Mouse (Mus musculus) spleen, adult 2 months (tissue): ENCODE measurements at regions not wholly inside any gene's neighbourhood (a gene's known extent, or its start where the extent isn't known, plus 50 kb on each side); places are given as distances from the start of the nearest gene placed in this dataset.

Source experiments
- DNase-seq, 2 experiments: peaks; one replicate each; pipeline versions ENCODE4 v3.0.0 to v3.0.0-alpha.2; 2012 to 2021; ENCODE audit warnings: low spot score in 2 of 2, low read depth in 1 of 2
- H3K27ac ChIP-seq: fragments of 200-500 bp; 2 replicates; pipeline ENCODE4 v1.5.1; 2012; ENCODE audit warnings: low read length, inconsistent platforms; ENCODE audit not compliant: insufficient read depth
- H3K27me3 ChIP-seq: fragments of 200-500 bp; 2 replicates; pipeline ENCODE4 v1.6.1; 2012; ENCODE audit warnings: mild to moderate bottlenecking, moderate library complexity, low read length, inconsistent platforms; ENCODE audit not compliant: control insufficient read depth, insufficient read depth
- H3K36me3 ChIP-seq: fragments of 200-500 bp; 2 replicates; pipeline ENCODE4 v1.6.1; 2012; ENCODE audit warnings: mild to moderate bottlenecking, low read length, inconsistent platforms; ENCODE audit not compliant: control insufficient read depth, insufficient read depth
- H3K4me1 ChIP-seq: fragments of 200-500 bp; 2 replicates; pipeline ENCODE4 v1.6.1; 2011; ENCODE audit warnings: inconsistent platforms; ENCODE audit not compliant: control insufficient read depth, insufficient read depth, insufficient read length
- H3K4me3 ChIP-seq: fragments of 200-500 bp; 2 replicates; pipeline ENCODE4 v1.5.1; 2011; ENCODE audit warnings: mild to moderate bottlenecking, inconsistent platforms; ENCODE audit not compliant: insufficient read depth, insufficient read length; ENCODE audit errors: extremely low read depth
- CTCF ChIP-seq: fragments of 200-500 bp; IDR thresholded peaks from 2 replicates; pipeline ENCODE4 v1.5.1; 2011; ENCODE audit warnings: mild to moderate bottlenecking, inconsistent platforms; ENCODE audit not compliant: insufficient read depth, insufficient read length, insufficient replicate concordance; ENCODE audit errors: extremely low read depth
- POLR2A ChIP-seq: fragments of 200-500 bp; IDR thresholded peaks from 2 replicates; pipeline ENCODE4 v1.6.1; 2011; ENCODE audit warnings: low read depth, low read length, inconsistent platforms
- WGBS: fragments of 180-500 bp; shearing (Covaris S2); methylation state at CpG from one replicate; pipeline ENCODE4 v1.1.7; 2018; 5-methylcytosine and 5-hydroxymethylcytosine counted together

GRCm38 (mm10) chr9:41766533-41766920 lies 357.6 kb downstream of the Sorl1 start:
- no peaks in the 10 kb centered on the region for H3K27me3 ChIP-seq
- H3K27ac ChIP-seq = no peak overlapping the region
- WGBS = 30% methylated on average over 4 of the region's 4 CpGs
- no peak overlapping the region for H3K4me3 ChIP-seq
- TF ChIP-seq CTCF (no peak), POLR2A (no peak)
- no peak for DNase-seq
- no peaks in the 10 kb centered on the region for H3K4me1 ChIP-seq
- no peaks in the 10 kb centered on the region for H3K36me3 ChIP-seq

DNA sequence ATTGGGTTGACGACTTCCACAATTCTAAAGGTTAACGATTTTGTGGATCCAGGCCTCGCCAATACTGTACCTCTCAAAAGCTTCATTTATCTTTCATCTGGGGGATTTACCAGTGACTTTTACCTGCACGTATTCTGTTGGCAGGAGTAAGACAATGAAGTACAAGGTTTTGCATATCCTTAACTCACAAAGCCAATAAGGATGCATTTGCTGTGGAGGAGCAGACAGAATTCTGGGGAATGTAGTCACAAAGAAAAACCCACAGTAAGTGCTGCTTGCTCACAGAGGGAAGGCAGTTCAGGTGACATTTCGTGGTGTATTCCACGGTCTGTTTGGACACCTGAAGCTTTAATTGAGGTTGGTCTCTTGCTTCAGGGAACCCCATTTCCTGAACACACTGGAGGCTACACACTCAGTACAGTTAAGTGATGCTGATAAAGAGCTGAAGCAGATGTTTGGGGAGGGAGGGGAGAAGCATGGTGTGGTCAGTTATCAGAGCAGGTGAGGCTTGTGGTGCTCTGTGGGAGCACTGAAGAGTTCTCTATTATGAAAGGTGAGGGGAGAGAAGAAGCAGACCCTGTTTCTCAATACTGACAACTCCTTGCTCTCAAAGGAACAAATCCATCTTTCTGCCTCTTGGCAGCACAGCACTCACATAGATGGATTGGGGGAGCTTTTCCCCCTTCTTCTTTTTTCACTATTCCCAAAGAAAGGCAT lies 358.1 kb downstream of the Sorl1 start:
- Histone ChIP-seq H3K27ac (no peak overlapping the region), H3K27me3 (no peaks in the 10 kb centered on the region), H3K36me3 (no peaks in the 10 kb centered on the region), H3K4me3 (no peak overlapping the region), H3K4me1 (no peaks in the 10 kb centered on the region)
- TF ChIP-seq CTCF (no peak), POLR2A (no peak)
- 80% methylated on average over 6 of the region's 6 CpGs for WGBS
- no peak for DNase-seq

DNA sequence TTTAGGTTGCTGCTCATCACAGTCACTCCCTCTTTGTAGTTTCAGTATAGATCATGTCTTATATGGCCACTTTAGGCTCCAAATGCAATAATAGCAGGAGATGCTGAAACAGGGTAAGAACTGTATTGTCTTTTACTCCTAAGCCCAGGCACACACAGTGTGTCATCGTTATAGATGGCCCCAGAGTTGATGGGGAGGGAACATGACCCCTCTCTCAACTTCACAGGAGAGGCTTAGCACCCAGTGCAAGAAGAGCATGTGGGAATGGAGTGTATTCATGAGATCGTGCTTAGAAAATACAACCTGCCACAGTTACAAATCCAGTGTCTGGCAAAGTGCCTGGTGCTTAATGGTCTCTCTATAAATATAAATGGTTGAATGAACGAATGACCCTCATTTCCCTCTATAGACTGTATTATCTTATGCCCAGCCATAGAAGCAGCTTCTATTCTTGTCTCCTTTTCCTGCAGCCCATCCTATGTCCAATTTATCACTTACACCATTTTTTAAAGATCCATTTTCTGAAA lies 363.0 kb downstream of the Sorl1 start:
- DNase-seq = no peak
- Histone ChIP-seq H3K36me3 (no peaks in the 10 kb centered on the region), H3K27ac (no peak overlapping the region), H3K4me3 (no peak overlapping the region), H3K4me1 (no peaks in the 10 kb centered on the region), H3K27me3 (no peaks in the 10 kb centered on the region)
- 80% methylated on average over 3 of the region's 3 CpGs for WGBS
- TF ChIP-seq POLR2A = no peak
- no peak for TF ChIP-seq CTCF

- Histone ChIP-seq H3K27ac (no peak overlapping the region), H3K4me3 (no peak overlapping the region), H3K36me3 (no peaks in the 10 kb centered on the region), H3K27me3 (no peaks in the 10 kb centered on the region), H3K4me1 (no peaks in the 10 kb centered on the region)
- DNase-seq = no peak
- TF ChIP-seq POLR2A = no peak
- no peak for TF ChIP-seq CTCF
- 73% methylated on average over 6 of the region's 6 CpGs for WGBS
Measured at GRCm38 (mm10) chr9:41754434-41755002, 369.6 kb downstream of the Sorl1 start.

DNA sequence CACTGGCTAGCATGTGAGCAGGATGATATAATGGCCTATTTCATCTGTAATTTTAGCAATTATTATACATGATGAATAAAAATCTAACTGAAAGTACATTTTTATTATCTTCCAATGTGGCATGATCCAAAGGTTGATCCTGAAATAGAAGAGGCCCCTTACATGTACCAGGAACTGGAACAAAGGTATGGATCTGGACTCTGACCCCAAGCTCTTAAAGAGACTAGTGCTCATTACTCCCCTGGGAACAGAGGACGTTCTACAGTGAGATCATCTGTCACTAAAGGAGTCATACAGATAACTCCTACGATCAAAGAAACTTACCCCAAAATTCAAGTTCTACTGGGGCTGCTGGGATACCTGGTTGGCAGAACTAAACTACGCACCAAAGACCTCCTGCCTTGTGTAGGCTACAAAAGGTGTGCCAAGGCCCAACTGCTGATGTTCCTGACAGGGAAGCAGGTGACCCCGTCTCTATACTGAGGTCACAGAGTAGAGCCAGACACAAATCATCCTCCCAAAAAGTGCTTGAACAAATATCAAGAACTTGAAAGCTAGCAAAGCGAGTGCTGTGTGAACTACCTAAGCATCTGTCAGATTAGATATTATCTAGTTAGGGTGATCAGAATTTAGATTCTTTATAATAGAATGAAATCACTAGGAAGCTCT lies 378.0 kb downstream of the Sorl1 start:
- H3K27ac ChIP-seq = no peak overlapping the region
- no peaks in the 10 kb centered on the region for H3K27me3 ChIP-seq
- H3K36me3 ChIP-seq = no peaks in the 10 kb centered on the region
- no peaks in the 10 kb centered on the region for H3K4me1 ChIP-seq
- WGBS = 83% methylated on average over 5 of the region's 5 CpGs
- DNase-seq = no peak
- no peak for TF ChIP-seq CTCF
- no peak for TF ChIP-seq POLR2A
- no peak overlapping the region for H3K4me3 ChIP-seq

GRCm38 (mm10) chr9:41741500-41741899 lies 382.6 kb downstream of the Sorl1 start:
- TF ChIP-seq POLR2A = no peak
- no peak for TF ChIP-seq CTCF
- Histone ChIP-seq H3K27ac (no peak overlapping the region), H3K4me1 (no peaks in the 10 kb centered on the region), H3K36me3 (no peaks in the 10 kb centered on the region), H3K27me3 (no peaks in the 10 kb centered on the region), H3K4me3 (no peak overlapping the region)
- no peak for DNase-seq
- 86% methylated on average over 5 of the region's 5 CpGs for WGBS
